Mouse (Mus musculus) heart, adult 2 months (tissue): ENCODE data around the gene Slc12a9. TPM values are rescaled to one million over a fixed set of nuclear protein-coding genes. Genes with fewer than 3 reads are reported as not detected.

Experiments
- DNase-seq, 2 experiments: peaks; one replicate each; pipeline ENCODE4 v3.0.0; 2021
- H3K27ac ChIP-seq: fragments of 200-600 bp; 2 replicates; pipeline ENCODE4 v1.8.1; 2022
- H3K27me3 ChIP-seq: fragments of 200-500 bp; 2 replicates; pipeline ENCODE4 v1.6.1; 2012; ENCODE audit warnings: mild to moderate bottlenecking, low read length, inconsistent platforms, mixed read lengths; ENCODE audit not compliant: control insufficient read depth, insufficient read depth
- H3K36me3 ChIP-seq: fragments of 200-500 bp; 2 replicates; pipeline ENCODE4 v1.6.1; 2012; ENCODE audit warnings: low read length, inconsistent platforms; ENCODE audit not compliant: control insufficient read depth, insufficient read depth
- H3K4me1 ChIP-seq: fragments of 200-500 bp; 2 replicates; pipeline ENCODE4 v1.6.1; 2011; ENCODE audit warnings: low read length; ENCODE audit not compliant: control insufficient read depth, insufficient read depth
- H3K4me3 ChIP-seq: fragments of 200-600 bp; 2 replicates; pipeline ENCODE4 v1.8.1; 2022
- H3K79me2 ChIP-seq: fragments of 200-500 bp; replicated peaks from 2 replicates; pipeline ENCODE4 v1.6.1; 2012; ENCODE audit warnings: mild to moderate bottlenecking, inconsistent platforms, low read length, moderate library complexity, mixed read lengths; ENCODE audit not compliant: control insufficient read depth, insufficient read depth
- H3K9ac ChIP-seq: fragments of 200-500 bp; 2 replicates; pipeline ENCODE4 v1.6.1; 2012; ENCODE audit warnings: low read depth, mild to moderate bottlenecking, control low read depth, inconsistent platforms, low read length, mixed read lengths
- CTCF ChIP-seq: fragments of 200-600 bp; IDR thresholded peaks from 2 replicates; pipeline ENCODE4 v1.8.1; 2022; ENCODE audit warnings: antibody characterized with exemption, mild to moderate bottlenecking, moderate library complexity
- EP300 ChIP-seq: fragments of 200-500 bp; IDR thresholded peaks from 2 replicates; pipeline ENCODE4 v1.6.1; 2011; ENCODE audit warnings: low read depth, low read length, control low read depth; ENCODE audit not compliant: insufficient read depth
- POLR2A ChIP-seq: fragments of 200-500 bp; IDR thresholded peaks from 2 replicates; pipeline ENCODE4 v1.6.1; 2011; ENCODE audit warnings: mild to moderate bottlenecking, low read depth, low read length, control low read depth; ENCODE audit not compliant: insufficient read depth
- WGBS: fragments of 180-500 bp; shearing (Covaris S2); methylation state at CpG from one replicate; pipeline ENCODE4 v1.1.7; 2018; 5-methylcytosine and 5-hydroxymethylcytosine counted together
- intact Hi-C: fragments of 180-260 bp; cut with DNase I; formaldehyde crosslinking; loops from one replicate; pipeline ENCODE4 v1.15.1; 2025
- polyA plus RNA-seq: library from polyadenylated mRNA; depleted of rRNA; stranded (reverse); fragments of >200 nt; gene quantifications from 2 replicates; pipeline ENCODE4 v1.2.3, GENCODE M21; 2012
- total RNA-seq, 2 experiments: library from RNA; stranded (reverse); gene quantifications; 2 replicates each; pipeline ENCODE4 v1.2.3; 2021

Slc12a9 gene
- total and polyA plus RNA-seq, 3 experiments: 1.7 to 8.9 (median 2.2) TPM

GRCm38 (mm10) chr5:137343869-137344268 is 10.5 kb upstream of the Slc12a9 start:
- Histone ChIP-seq H3K4me1 (peaks cover 11% of the 10 kb centered on the region), H3K9ac (no peak overlapping the region), H3K79me2 (no peaks in the 10 kb centered on the region), H3K36me3 (no peaks in the 10 kb centered on the region), H3K4me3 (no peak overlapping the region), H3K27ac (no peak overlapping the region), H3K27me3 (no peaks in the 10 kb centered on the region)
- intact Hi-C loops: loop anchor here (10.0 kb wide), 1 partner anchor 379 kb away; the partner anchor contains the start of gene Cldn15
- no peak for TF ChIP-seq POLR2A
- peak; percentile 23; the same call in 1 of the 2 replicates for TF ChIP-seq CTCF
- no peak for DNase-seq

GRCm38 (mm10) chr5:137343412-137343811 is 10.0 kb upstream of the Slc12a9 start:
- Histone ChIP-seq H3K27ac (no peak overlapping the region), H3K36me3 (no peaks in the 10 kb centered on the region), H3K9ac (no peak overlapping the region), H3K27me3 (no peaks in the 10 kb centered on the region), H3K4me1 (peaks cover 11% of the 10 kb centered on the region), H3K4me3 (no peak overlapping the region), H3K79me2 (no peaks in the 10 kb centered on the region)
- TF ChIP-seq POLR2A (no peak), EP300 (no peak), CTCF (no peak)
- no peak for DNase-seq
- intact Hi-C loops: loop anchor here (10.0 kb wide), 1 partner anchor 379 kb away; the partner anchor contains the start of gene Cldn15
- WGBS: 97% methylated on average over 5 of the region's 5 CpGs

GRCm38 (mm10) chr5:137342407-137343012 is 9.1 kb upstream of the Slc12a9 start:
- Histone ChIP-seq H3K79me2 (no peaks in the 10 kb centered on the region), H3K27me3 (no peaks in the 10 kb centered on the region), H3K27ac (no peak overlapping the region), H3K36me3 (no peaks in the 10 kb centered on the region), H3K4me3 (no peak overlapping the region), H3K4me1 (peaks cover 12% of the 10 kb centered on the region), H3K9ac (no peak overlapping the region)
- 56% methylated on average over 7 of the region's 7 CpGs for WGBS
- intact Hi-C loops: loop anchor here (10.0 kb wide), 1 partner anchor 378 kb away; the partner anchor contains the start of gene Cldn15
- no peak for TF ChIP-seq POLR2A
- no peak for TF ChIP-seq CTCF
- no peak for TF ChIP-seq EP300
- DNase-seq: no peak

- H3K27ac ChIP-seq: peak overlapping the region; percentile 94
- no peaks in the 10 kb centered on the region for H3K27me3 ChIP-seq
- intact Hi-C loops: loop anchor here (10.0 kb wide), 1 partner anchor 375 kb away; the partner anchor contains the start of gene Cldn15
- TF ChIP-seq EP300 (no peak), POLR2A (no peak), CTCF (no peak)
- no peak overlapping the region for H3K4me3 ChIP-seq
- DNase-seq: no peak
- H3K4me1 ChIP-seq: peaks cover 10% of the 10 kb centered on the region
- WGBS: 60% methylated on average over 6 of the region's 6 CpGs
- no peaks in the 10 kb centered on the region for H3K36me3 ChIP-seq
- no peak overlapping the region for H3K9ac ChIP-seq
- H3K79me2 ChIP-seq: no peaks in the 10 kb centered on the region
Observed at GRCm38 (mm10) chr5:137340222-137340621, 6.8 kb upstream of the Slc12a9 start.

- Histone ChIP-seq H3K27me3 (no peaks in the 10 kb centered on the region), H3K4me3 (peak overlapping the region; percentile 49; the same call in 1 of the 2 replicates), H3K4me1 (peaks cover 7% of the 10 kb centered on the region), H3K79me2 (no peaks in the 10 kb centered on the region), H3K9ac (peak overlapping the region; percentile 25), H3K27ac (peak overlapping the region; percentile 94), H3K36me3 (no peaks in the 10 kb centered on the region)
- peak; percentile 74 to 84 for DNase-seq
- TF ChIP-seq POLR2A: peak; percentile 52
- no peak for TF ChIP-seq CTCF
- TF ChIP-seq EP300: peak; percentile 86
- WGBS: 19% methylated on average over 22 of the region's 22 CpGs
- intact Hi-C loops: loop anchor here (1.0 to 5.0 kb wide), 5 partner anchors 9 to 443 kb away; partner anchors contain the start of genes Plod3, Pop7 and Znhit1
Observed at GRCm38 (mm10) chr5:137339290-137339979, 6.0 kb upstream of the Slc12a9 start.
